ENCODE assay signal across 19 mouse cellular contexts in genomic region chr8:105406416-105406815, GRCm38 (mm10). TPM values are rescaled to one million over a fixed set of nuclear protein-coding genes. Genes with fewer than 3 reads are reported as not detected.
A peak's percentile ranks its signal among the peaks of the same experiment; 100 is the strongest.
DNase-seq lines count a peak whose midpoint lies in the region; ATAC-seq and TF ChIP-seq lines count a peak whose summit lies in the region.
"Had no signal": no experiment of that assay in that cellular context is flagged by ENCODE, and none has a peak within 500 bp of the region (broad histone marks: within the 10 kb centered on the region; RNA-seq: fewer than 3 reads in every experiment).

No protein-coding gene starts in this region.

- H3K9ac ChIP-seq in intestine, embryonic 15.5 days, result no peak overlapping the region
- H3K9ac ChIP-seq: heart, embryonic 13.5 days; hindbrain, embryonic 13.5 days; liver, embryonic 15.5 days had no signal

- no peaks in the 10 kb centered on the region for H3K36me3 ChIP-seq in intestine, embryonic 15.5 days
- H3K36me3 ChIP-seq: heart, embryonic 13.5 days; hindbrain, embryonic 13.5 days; liver, embryonic 15.5 days had no signal

- 51% methylated on average over 10 of the region's 10 CpGs for WGBS in intestine, embryonic 15.5 days

- H3K4me3 ChIP-seq in intestine, embryonic 15.5 days (replicated peaks), result no peak overlapping the region
- H3K4me3 ChIP-seq: erythroblast, embryonic 14.5 days; heart, embryonic 13.5 days; hindbrain, embryonic 13.5 days; liver, embryonic 15.5 days had no signal

- H3K4me2 ChIP-seq in intestine, embryonic 15.5 days (replicated peaks), result no peak overlapping the region; the same call in 1 of the 2 replicates
- H3K4me2 ChIP-seq: heart, embryonic 13.5 days; hindbrain, embryonic 13.5 days; liver, embryonic 15.5 days had no signal

- H3K27ac ChIP-seq in intestine, embryonic 15.5 days, result no peak overlapping the region
- H3K27ac ChIP-seq: heart, embryonic 13.5 days; hindbrain, embryonic 13.5 days; liver, embryonic 15.5 days had no signal

- ATAC-seq in intestine, embryonic 15.5 days, result no peak
- no peak for ATAC-seq in megakaryocyte, adult 5-6 weeks (ENCODE audit: poor library complexity, severe bottlenecking)
- ATAC-seq: CD4-positive, CD25-positive, alpha-beta regulatory T cell, adult 4 months had no signal

- DNase-seq in kidney, postnatal 10 days, result peak; percentile 34
- DNase-seq in kidney, adult 9 months, result no peak
- peak; percentile 78 for DNase-seq in brain, embryonic 14.5 days (ENCODE audit: low read depth)
- DNase-seq in layer of hippocampus, adult 18-20 months (ENCODE audit: low spot score in 2 of 2), result peak; percentile 19 to 61
- DNase-seq in lung, postnatal 25 days (ENCODE audit: low spot score), result peak; percentile 23
- DNase-seq: adrenal gland, adult 2 months; gastrocnemius, postnatal 10 days; kidney, adult 18-20 months; left cerebral cortex, postnatal 4 days; thymus, postnatal 36 days had no signal

- H3K9me3 ChIP-seq in intestine, embryonic 15.5 days, result no peaks in the 10 kb centered on the region
- H3K9me3 ChIP-seq: heart, embryonic 13.5 days; hindbrain, embryonic 13.5 days; liver, embryonic 15.5 days had no signal

- no peak for TF ChIP-seq POLR2A in brain, embryonic 14.5 days (IDR thresholded peaks at IDR 0.05; ENCODE audit: borderline replicate concordance, extremely low read depth, insufficient read depth, insufficient read length, poor library complexity, severe bottlenecking)

- no peak for TF ChIP-seq CTCF in brain, embryonic 14.5 days (IDR thresholded peaks at IDR 0.05; ENCODE audit: borderline replicate concordance, extremely low read depth, insufficient read depth, insufficient read length)

- H3K4me1 ChIP-seq in intestine, embryonic 15.5 days (replicated peaks), result 0 out of 2 replicates have a peak, but pooled peaks cover 2% of the 10 kb centered on the region
- H3K4me1 ChIP-seq: heart, embryonic 13.5 days; hindbrain, embryonic 13.5 days; liver, embryonic 15.5 days had no signal

- H3K27me3 ChIP-seq in intestine, embryonic 15.5 days (replicated peaks), result no peaks in the 10 kb centered on the region
- H3K27me3 ChIP-seq: heart, embryonic 13.5 days; hindbrain, embryonic 13.5 days had no signal

RNA-seq across cellular contexts. Expression of gene Kctd19, which starts 6.9 kb away (rescaled TPM):
- polyA plus RNA-seq in brain, embryonic 14.5 days (2012; rRNA removed), result 0.04 and 0.05 TPM in 2 replicates
- not detected for total RNA-seq in layer of hippocampus, adult 18-20 months (2021)
- polyA plus RNA-seq in intestine, embryonic 15.5 days (2015; fragmentation: Nextera tagmentation; extraction: Ambion mirVana), result 0.05 TPM in 1 of 2 replicates, not detected in the other
- total RNA-seq in megakaryocyte, adult 5-6 weeks (2015), result not detected in 2 replicates
- total RNA-seq in megakaryocyte, adult 5-6 weeks (2017), result not detected in 2 replicates
- total RNA-seq: adrenal gland, adult 2 months; common myeloid progenitor, adult 5-6 weeks; left cerebral cortex, postnatal 4 days; neutrophil, adult 5-6 weeks had no signal
- polyA plus RNA-seq: CD4-positive, CD25-positive, alpha-beta regulatory T cell, adult 4 months; erythroblast, embryonic 14.5 days; heart, embryonic 13.5 days; hindbrain, embryonic 13.5 days; liver, embryonic 15.5 days had no signal

RNA-seq across cellular contexts. Expression of gene Lrrc36, which starts 7.0 kb away (rescaled TPM):
- 1.4 and 1.6 TPM in 2 replicates for polyA plus RNA-seq in brain, embryonic 14.5 days (2012; rRNA removed)
- 1 to 10 TPM in 1 of 2 experiments, under 1 TPM in 1; 0.76 to 1.3 TPM for total RNA-seq in layer of hippocampus, adult 18-20 months (2021)
- 0.24 and 0.26 TPM in 2 replicates for polyA plus RNA-seq in intestine, embryonic 15.5 days (2015; fragmentation: Nextera tagmentation; extraction: Ambion mirVana)
- total RNA-seq in megakaryocyte, adult 5-6 weeks (2015), result 0.07 TPM in 1 of 2 replicates, not detected in the other
- total RNA-seq in megakaryocyte, adult 5-6 weeks (2017), result not detected in 2 replicates
- total RNA-seq: neutrophil, adult 5-6 weeks had no signal
- polyA plus RNA-seq: CD4-positive, CD25-positive, alpha-beta regulatory T cell, adult 4 months had no signal

RNA-seq across cellular contexts. Expression of gene Plekhg4, which starts 33.3 kb away (rescaled TPM):
- 11.5 and 13.6 TPM in 2 replicates for polyA plus RNA-seq in brain, embryonic 14.5 days (2012; rRNA removed)
- 1 to 10 TPM in 1 of 2 experiments, under 1 TPM in 1; 0.84 to 1.3 TPM for total RNA-seq in layer of hippocampus, adult 18-20 months (2021)
- 0.10 and 0.27 TPM in 2 replicates for polyA plus RNA-seq in intestine, embryonic 15.5 days (2015; fragmentation: Nextera tagmentation; extraction: Ambion mirVana)
- total RNA-seq in megakaryocyte, adult 5-6 weeks (2015), result 0.22 TPM in 1 of 2 replicates, not detected in the other
- total RNA-seq in megakaryocyte, adult 5-6 weeks (2017), result 0.11 and 0.16 TPM in 2 replicates
- total RNA-seq: common myeloid progenitor, adult 5-6 weeks; neutrophil, adult 5-6 weeks had no signal
- polyA plus RNA-seq: CD4-positive, CD25-positive, alpha-beta regulatory T cell, adult 4 months; erythroblast, embryonic 14.5 days; liver, embryonic 15.5 days had no signal

RNA-seq across cellular contexts. Expression of gene Slc9a5, which starts 57.8 kb away (rescaled TPM):
- 39.3 and 56.1 TPM in 2 replicates for polyA plus RNA-seq in brain, embryonic 14.5 days (2012; rRNA removed)
- total RNA-seq in layer of hippocampus, adult 18-20 months (2021), result 10 to 100 TPM; 11.9 to 13.0 TPM
- 1.4 and 1.7 TPM in 2 replicates for polyA plus RNA-seq in intestine, embryonic 15.5 days (2015; fragmentation: Nextera tagmentation; extraction: Ambion mirVana)
- 0.56 and 0.87 TPM in 2 replicates for total RNA-seq in megakaryocyte, adult 5-6 weeks (2015)
- total RNA-seq in megakaryocyte, adult 5-6 weeks (2017), result 0.73 and 0.77 TPM in 2 replicates
- polyA plus RNA-seq: erythroblast, embryonic 14.5 days had no signal

RNA-seq across cellular contexts. Expression of gene Fhod1, which starts 58.7 kb away (rescaled TPM):
- polyA plus RNA-seq in brain, embryonic 14.5 days (2012; rRNA removed), result 5.8 and 7.8 TPM in 2 replicates
- total RNA-seq in layer of hippocampus, adult 18-20 months (2021), result 1 to 10 TPM; 2.0 to 3.4 TPM
- polyA plus RNA-seq in intestine, embryonic 15.5 days (2015; fragmentation: Nextera tagmentation; extraction: Ambion mirVana), result 1.3 and 1.9 TPM in 2 replicates
- 10.9 and 12.6 TPM in 2 replicates for total RNA-seq in megakaryocyte, adult 5-6 weeks (2015)
- total RNA-seq in megakaryocyte, adult 5-6 weeks (2017), result 5.1 and 7.2 TPM in 2 replicates
